Mouse (Mus musculus): ENCODE results near the gene Olfr340.
"Not testable (repeated sequence)": the region's sequence is repeated elsewhere in the genome, so short reads cannot be mapped to it uniquely, and the experiment has no call there.

Olfr340 gene

DNA sequence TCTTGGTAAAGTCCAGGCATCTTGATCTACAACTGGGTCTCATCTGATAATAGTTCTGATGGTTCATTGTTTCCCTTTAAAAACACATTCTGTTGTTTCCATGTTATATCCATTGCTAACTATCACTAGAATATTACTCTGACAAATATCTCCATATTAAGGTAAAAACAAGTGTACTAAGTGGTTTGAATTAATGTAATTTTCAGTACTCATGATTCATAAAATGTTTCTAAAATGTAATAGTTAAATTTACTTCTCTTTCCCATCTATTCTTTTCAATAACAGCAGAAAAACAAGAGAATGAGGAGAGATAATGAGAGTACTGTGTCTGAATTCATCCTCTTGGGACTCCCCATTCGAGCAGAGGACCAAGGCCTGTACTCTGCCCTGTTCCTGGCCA lies at the start of gene Olfr340:
Gene Olfr340 (plus strand): TSS at position 301 of the 400 bp plus-strand sequence.
- DNase-seq (ENCODE audit: low spot score in 2 of 2), result no peak

DNA sequence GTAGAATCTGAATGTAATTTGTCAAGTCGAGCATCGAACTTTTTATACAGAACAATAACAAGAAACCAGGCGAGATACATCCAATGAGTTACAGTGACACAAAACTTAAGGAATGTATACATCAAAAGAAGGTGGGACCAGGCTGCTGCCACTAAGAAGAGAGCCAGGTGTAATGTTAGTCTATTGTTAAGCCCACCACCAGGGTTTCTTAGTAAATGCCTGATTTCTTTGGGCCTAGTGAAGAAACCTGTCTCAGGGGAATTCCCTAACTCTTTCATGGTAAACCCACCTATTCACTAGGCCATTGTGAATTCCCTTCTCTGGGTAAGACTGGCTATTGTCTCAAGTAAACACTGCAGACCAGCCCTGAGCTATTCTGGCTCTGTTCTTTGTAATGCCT lies 37.2 kb upstream of the Olfr340 start:
- not testable (repeated sequence) for DNase-seq (ENCODE audit: low spot score in 2 of 2)

DNA sequence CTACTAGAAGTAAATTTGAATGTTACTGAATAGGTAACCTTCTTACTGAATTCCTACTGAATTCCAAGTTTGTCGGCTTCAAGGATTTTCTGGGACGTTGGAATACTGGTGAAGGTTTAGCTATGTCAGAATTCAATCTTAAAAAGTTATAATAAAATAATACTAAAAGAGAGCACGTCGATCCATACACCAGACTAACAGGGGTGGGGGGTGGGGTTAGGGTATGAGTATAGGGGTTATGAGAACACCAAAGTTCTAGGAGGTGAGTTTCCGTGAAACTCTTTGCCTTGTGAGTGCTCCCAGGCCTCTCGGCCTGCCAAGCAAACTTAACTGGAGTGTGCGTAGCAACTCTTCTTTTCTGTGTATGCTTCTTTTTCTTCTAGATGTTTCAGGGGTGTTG lies 36.8 kb upstream of the Olfr340 start:
- DNase-seq (ENCODE audit: low spot score in 2 of 2), result not testable (repeated sequence)

GRCm38 (mm10) chr2:36418647-36419046 lies 33.7 kb upstream of the Olfr340 start, which contains the start of gene Olfr339:
Gene Olfr339, plus strand, starts transcription at chr2:36418947.
- no peak for DNase-seq (ENCODE audit: low spot score in 2 of 2)

DNA sequence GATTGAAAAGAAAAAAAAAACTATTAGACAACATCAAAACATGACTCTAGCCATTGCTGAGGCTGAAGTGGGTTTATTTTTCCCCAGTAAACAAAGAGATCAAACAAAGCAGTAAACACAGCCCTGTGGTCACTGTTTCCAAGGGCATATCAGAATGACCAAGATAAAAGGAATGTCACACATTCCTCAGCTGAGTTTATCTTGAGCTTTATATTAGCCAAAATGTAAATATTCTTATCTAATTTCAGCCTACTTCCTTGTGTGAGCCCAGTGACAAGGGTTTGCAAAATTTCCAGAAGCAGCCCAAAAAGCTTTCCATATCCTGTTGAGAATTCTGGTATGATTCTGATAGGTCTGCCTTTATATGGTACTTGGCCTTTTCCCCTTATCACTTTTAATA lies 21.2 kb downstream of the Olfr340 start:
- DNase-seq (ENCODE audit: low spot score in 2 of 2), result no peak

DNA sequence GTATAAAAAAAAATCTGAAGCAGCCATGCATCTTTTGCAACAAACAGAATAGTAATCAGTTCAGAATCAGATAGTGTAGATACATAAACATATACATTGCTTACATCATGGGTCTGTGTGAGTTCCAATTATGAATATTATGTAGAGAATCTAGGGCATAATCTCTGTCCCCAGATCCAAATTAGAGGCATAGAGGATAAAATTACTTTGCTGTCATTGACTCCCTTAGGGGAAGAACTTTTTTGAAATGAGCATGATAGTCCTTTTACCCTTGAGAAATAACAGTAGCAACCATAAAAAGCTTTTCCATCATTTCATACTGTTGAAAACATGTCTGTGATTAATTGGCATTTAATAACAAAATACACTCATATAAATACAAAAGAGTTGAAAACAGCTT lies 30.0 kb downstream of the Olfr340 start, which contains the start of gene Olfr341:
Gene Olfr341 (minus strand): TSS at position 101 of the 400 bp plus-strand sequence.
- no peak for DNase-seq (ENCODE audit: low spot score in 2 of 2)
